Mouse (Mus musculus): ENCODE data around the gene Phlda3. TPM values are rescaled to one million over a fixed set of nuclear protein-coding genes. Genes with fewer than 3 reads are reported as not detected.
A peak's percentile ranks its signal among the peaks of the same experiment; 100 is the strongest.

Phlda3 gene
- total RNA-seq, 2 experiments from 2014 or later: 14.0 to 16.6 TPM

GRCm38 (mm10) chr1:135794216-135795134 lies 28.6 kb downstream of the Phlda3 start:
- DNase-seq: no peak

GRCm38 (mm10) chr1:135798492-135798891 lies 32.6 kb downstream of the Phlda3 start:
- DNase-seq: no peak

- DNase-seq: no peak
These were observed 33.2 kb downstream of the Phlda3 start for GRCm38 (mm10) chr1:135799109-135799627.

GRCm38 (mm10) chr1:135800192-135800950 lies 34.5 kb downstream of the Phlda3 start:
- DNase-seq: no peak

- no peak for DNase-seq
These were observed 41.6 kb downstream of the Phlda3 start for GRCm38 (mm10) chr1:135807546-135807945.

- DNase-seq: no peak
These were observed 44.3 kb downstream of the Phlda3 start for GRCm38 (mm10) chr1:135810180-135810579.

GRCm38 (mm10) chr1:135811016-135811646 lies 45.2 kb downstream of the Phlda3 start:
- DNase-seq: peak; percentile 70 to 74

- DNase-seq: no peak
These were observed 46.3 kb downstream of the Phlda3 start for GRCm38 (mm10) chr1:135812205-135812604.

- DNase-seq: no peak
These were observed 46.7 kb downstream of the Phlda3 start for GRCm38 (mm10) chr1:135812618-135813017.

GRCm38 (mm10) chr1:135813071-135813470 lies 47.2 kb downstream of the Phlda3 start:
- no peak for DNase-seq

GRCm38 (mm10) chr1:135813687-135814395 lies 47.9 kb downstream of the Phlda3 start:
- DNase-seq: no peak

- DNase-seq: no peak
These were observed 48.6 kb downstream of the Phlda3 start for GRCm38 (mm10) chr1:135814531-135814930.

- no peak for DNase-seq
These were observed 51.7 kb downstream of the Phlda3 start for GRCm38 (mm10) chr1:135817595-135817994.

- no peak for DNase-seq
These were observed 52.7 kb downstream of the Phlda3 start, which contains the start of gene Lad1 for GRCm38 (mm10) chr1:135818481-135819086. Lad1 (plus strand) TSS chr1:135818598.

Other genes with a start within 250 kb of the Phlda3 start
- 10 to 100 TPM; 64.6 to 75.1 TPM for gene Nav1, start 158.8 kb upstream of the Phlda3 start, total RNA-seq (2021)
- gene Csrp1, start 46.1 kb upstream of the Phlda3 start, total RNA-seq (2021): 100 to 1,000 TPM; 211 to 220 TPM
- 1 to 10 TPM; 2.1 to 3.5 TPM for gene Tnni1, start 13.3 kb downstream of the Phlda3 start, total RNA-seq (2021)
- under 1 TPM; 0.62 to 0.73 TPM for gene Lad1, start 52.5 kb downstream of the Phlda3 start, total RNA-seq (2021)
- 1 to 10 TPM in 1 of 2 experiments, under 1 TPM in 1; 0.60 to 1.1 TPM for gene Tnnt2, start 70.2 kb downstream of the Phlda3 start, total RNA-seq (2021)
- not detected for gene Pkp1, start 153.1 kb downstream of the Phlda3 start, total RNA-seq (2021)
- under 1 TPM; 0.07 to 0.25 TPM for gene Igfn1, start 240.2 kb downstream of the Phlda3 start, total RNA-seq (2021)
- gene Tmem9, start 242.0 kb downstream of the Phlda3 start, total RNA-seq (2021): 10 to 100 TPM; 67.7 to 74.3 TPM